Mouse (Mus musculus): ENCODE measurements at regions not wholly inside any gene's neighbourhood (a gene's known extent, or its start where the extent isn't known, plus 50 kb on each side); places are given as distances from the start of the nearest gene placed in this dataset.

DNA sequence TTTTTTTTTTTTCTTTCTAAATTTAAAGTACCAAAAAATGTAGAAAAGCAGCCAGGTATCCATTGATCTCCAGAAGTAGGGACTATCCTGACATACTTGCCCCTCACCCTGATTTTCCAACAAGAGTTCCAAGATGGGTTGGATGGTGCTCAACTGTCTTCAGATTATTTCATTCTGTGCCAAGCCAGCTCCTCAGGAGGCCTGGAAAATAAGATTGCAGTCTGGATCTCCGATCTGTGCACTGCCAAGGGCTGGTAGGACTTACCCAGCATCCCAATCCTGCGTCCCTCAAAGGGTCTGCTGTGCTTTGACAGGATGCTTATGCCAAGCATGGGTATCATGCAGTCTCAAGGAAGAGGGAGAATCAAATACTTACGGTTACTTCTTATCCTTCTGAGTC lies 517.8 kb upstream of the Tnp1 start:
- no peak for DNase-seq

DNA sequence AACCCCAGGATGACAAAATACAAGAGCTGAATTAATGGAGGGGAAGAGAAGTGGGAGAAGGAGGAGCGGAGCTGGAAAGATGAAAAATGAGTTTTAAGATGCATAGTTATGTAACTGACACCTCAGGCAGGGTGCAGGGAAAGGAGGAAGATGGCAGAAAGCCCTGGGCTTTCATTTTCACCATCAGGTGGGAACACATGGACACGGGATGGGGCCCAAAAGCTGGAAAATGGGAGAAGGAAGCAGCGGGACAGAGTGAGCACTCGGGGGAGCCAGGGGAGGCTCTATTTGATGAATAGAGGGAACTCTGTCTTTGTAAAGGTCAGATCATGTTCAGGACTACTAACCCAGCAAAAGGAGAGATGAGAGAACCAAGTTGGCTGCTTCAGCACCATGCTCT lies 516.6 kb upstream of the Tnp1 start:
- DNase-seq = no peak

GRCm38 (mm10) chr1:73531831-73532230 lies 516.1 kb upstream of the Tnp1 start:
- no peak for DNase-seq

DNA sequence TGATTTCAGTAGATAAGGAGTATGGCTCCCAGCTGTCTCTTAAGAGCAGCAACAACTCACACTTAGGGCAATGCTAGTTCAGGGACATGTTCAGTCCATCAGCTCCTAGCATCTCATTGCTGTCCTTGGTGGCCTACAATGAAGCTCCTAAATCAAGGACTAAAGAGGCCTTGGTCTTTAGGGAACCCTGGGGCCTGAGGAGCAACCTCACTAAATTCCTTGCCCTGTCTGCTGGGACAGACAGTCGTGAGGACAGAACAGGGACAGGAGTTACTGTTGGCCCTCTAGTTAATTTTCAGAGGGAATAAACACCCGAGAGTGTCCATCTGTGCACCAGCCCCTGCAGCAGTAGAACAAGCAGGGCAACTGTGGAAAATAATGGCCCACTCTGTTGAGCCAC lies 514.6 kb upstream of the Tnp1 start:
- no peak for DNase-seq

DNA sequence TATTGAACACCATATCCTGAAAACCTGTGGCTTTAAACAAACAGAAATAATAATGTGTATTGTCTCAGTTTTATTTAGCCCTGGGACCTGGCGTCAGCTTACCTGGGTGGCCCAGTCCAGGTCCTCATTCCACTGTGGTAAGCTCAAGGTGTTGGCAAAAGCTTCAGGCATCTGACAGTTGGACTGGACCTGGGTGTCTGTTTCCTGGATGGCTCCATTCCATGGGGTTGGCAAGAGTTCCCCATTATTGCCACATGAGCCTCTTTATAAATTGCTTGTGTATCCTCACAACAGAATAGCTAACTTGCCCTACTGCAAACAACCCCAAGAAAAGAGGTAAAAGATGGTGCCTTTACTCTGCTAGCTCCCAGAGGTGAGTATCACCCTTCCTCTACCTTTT lies 512.9 kb upstream of the Tnp1 start:
- DNase-seq = no peak

DNA sequence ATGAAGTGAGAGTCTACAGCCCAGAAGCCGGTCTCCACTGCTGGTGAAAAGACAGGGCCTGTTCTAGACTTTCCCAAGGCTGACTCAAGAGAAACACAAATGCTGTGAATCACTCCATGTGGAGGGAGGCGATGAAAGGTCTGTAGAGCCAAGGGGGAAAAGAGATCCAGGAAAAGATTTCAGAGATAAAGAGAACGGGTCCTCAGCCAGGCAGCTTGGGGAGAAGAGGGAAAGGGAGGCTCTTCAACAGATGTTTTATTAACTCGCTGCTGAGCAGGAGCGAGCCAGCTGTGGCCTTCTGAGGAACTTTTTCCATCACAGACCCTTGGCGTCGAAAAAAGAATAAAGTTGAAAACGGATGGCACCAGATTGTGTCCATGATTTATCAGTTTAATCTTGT lies 500.7 kb upstream of the Tnp1 start:
- DNase-seq = peak; percentile 20

- DNase-seq = no peak
Measured at GRCm38 (mm10) chr1:73515781-73516180, 500.1 kb upstream of the Tnp1 start.

GRCm38 (mm10) chr1:73513822-73514221 lies 498.1 kb upstream of the Tnp1 start:
- no peak for DNase-seq

- DNase-seq = no peak
Measured at GRCm38 (mm10) chr1:73512836-73513235, 497.1 kb upstream of the Tnp1 start.

DNA sequence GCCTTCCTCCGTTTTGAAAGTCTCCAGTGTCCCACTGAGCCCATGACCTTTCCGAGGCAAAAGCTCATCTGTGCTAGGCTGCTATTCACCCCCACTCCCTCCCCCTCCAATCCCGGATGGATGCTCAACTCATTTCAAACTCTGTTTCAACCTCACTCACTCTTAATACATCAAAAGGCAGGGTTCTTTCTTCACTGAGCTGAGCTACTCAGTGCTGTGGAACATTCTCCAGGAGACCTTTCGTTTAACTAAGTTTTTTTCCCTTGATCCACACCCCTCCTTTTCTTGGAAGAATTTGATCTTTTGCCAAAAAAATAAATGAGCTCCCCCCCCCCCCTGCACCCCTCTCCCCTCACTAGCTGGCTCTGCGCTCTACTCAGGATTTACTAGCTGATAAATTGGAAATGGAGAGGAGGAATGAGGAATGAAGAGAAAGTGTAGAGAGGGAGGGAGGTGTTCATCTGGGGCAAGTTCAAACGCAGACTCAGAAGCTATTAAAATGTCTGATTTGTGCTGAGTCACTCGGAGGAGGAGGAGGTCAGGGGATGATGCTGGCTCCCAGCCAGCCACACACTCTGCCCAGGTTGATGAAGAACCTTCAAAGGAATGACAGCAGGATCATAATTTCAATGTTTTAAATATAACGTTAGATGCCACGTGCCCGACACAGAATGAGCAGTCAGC lies 491.5 kb upstream of the Tnp1 start:
- no peak for DNase-seq

DNA sequence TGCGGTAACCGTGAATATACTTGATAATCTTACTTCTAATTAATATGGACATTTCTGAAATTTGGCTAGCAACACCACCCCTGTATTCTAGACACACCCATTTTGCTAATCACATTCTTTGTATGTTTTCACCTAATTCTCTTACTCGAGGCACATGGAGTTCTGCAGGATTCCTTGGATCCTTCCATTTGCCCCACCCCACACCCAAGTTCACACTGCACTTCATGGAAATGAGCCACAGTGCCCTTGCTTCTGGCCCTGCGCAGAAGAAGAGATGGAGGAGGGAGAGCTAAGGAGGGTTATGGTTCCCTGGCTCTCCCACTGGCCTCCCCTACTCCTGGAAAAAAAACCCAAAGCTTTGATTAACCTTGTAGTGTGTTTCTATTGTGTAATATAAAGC lies 487.9 kb upstream of the Tnp1 start:
- no peak for DNase-seq

DNA sequence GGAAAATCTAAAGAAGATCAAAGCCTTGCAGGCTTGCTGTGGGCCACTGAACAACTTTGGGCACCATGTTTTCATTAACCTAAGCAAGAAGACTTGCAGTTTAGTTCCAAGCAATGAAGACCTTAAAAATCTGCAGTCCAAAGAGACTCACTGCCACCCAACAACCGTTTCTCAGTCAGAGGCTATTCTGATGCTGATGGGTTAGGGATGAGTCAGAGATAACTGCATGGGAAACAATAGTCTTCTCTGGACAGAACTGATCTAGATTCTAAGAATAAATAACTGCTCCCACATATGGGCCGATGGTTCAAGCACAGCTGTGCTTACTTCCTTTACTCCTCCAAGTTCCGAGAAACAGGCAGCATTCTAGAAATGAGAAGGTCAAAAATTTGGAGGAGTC lies 485.0 kb upstream of the Tnp1 start:
- no peak for DNase-seq

- no peak for DNase-seq
Measured at GRCm38 (mm10) chr1:73495971-73496749, 480.5 kb upstream of the Tnp1 start.

- no peak for DNase-seq
Measured at GRCm38 (mm10) chr1:73481956-73482355, 466.2 kb upstream of the Tnp1 start.

GRCm38 (mm10) chr1:73479349-73479920 lies 463.7 kb upstream of the Tnp1 start:
- DNase-seq = no peak

GRCm38 (mm10) chr1:73460598-73460997 lies 444.9 kb upstream of the Tnp1 start:
- no peak for DNase-seq

DNA sequence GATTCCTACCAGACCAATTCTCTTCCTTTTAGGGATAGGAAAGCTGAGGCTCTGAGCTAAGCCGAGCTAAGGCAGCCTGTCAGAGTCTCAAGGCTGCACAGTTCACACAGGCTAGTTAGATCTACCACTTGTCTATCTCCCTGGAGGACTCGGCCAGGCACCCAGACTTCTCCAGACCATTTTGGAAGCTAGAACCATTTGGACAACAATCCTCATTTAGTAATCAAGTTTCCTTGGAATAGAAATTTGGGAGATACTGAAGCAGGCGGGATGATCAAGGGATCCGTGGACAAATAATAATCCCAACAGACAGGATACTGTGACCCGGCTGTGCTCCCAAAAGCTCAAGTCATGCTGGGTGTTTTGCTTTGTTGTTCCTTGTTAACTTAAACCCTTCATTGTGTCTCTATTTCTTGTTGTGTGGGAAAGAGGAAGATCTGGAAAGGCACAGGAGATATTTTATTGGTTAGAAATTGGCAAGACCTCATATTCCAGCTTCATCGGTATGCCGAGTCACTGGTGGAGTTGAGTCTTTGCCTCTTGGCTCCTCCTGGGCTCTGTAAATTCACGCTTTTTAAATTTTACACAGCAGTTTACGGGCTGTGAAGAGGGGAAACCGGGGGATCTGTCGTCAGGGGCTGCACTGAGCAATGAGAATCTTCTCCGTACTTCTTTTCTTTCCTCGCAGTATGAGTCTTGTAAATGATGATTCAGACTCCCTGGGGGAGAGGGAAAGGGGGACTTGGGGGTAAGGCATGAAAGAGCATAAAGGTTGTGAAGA lies 444.2 kb upstream of the Tnp1 start:
- DNase-seq = no peak

DNA sequence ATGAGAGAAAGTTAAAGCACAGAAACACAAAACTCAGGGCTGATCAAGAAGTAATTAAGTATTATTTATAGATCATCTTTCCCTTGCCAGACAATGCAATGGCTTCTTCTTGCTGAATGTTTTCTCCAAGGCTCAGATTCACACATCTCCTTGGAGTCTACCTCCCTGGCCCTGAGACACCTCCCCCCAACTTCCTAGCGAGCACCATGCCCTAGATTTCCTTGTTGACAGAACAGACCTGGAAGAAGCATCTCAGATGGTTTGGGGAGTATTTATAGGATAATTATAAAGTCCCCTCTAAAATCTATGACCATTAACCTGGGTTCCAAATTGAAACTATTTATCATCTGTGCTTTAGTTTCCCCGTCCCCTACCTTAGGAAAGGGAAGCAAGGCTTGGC lies 441.6 kb upstream of the Tnp1 start:
- no peak for DNase-seq

GRCm38 (mm10) chr1:73456359-73457062 lies 440.8 kb upstream of the Tnp1 start:
- no peak for DNase-seq

DNA sequence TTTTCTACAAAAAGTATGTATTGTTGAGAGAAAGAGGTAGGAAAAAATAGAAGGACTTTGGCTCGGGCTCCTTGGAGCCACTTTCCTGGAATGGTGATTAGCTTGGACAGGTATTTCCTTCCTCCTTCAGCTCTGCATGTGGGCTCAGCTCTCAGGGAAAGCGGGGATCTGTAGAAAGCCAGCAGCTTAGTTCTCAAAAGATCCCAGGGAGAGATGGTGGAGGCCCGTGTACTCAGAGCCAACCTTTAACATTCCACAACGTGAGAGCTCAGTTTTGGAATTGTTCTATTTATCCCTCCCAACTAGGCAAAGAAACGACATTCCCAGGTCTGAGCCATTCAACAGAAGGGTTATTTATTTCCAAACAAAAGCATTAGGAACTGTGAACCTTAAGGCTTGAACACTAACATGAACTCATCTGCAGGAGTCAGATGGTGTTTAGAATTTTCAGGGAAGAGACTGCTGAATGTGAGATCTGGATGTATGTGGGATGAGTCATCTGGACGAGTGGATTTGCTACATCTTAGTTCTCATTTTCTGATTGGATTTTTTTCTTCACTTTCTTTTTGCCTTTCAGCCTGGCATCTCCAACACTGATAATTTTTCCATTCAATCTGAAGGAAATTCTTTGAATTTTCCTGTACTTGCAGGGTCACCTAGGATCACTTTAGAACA lies 428.6 kb upstream of the Tnp1 start:
- DNase-seq = no peak

- no peak for DNase-seq
Measured at GRCm38 (mm10) chr1:73438385-73438784, 422.7 kb upstream of the Tnp1 start.

DNA sequence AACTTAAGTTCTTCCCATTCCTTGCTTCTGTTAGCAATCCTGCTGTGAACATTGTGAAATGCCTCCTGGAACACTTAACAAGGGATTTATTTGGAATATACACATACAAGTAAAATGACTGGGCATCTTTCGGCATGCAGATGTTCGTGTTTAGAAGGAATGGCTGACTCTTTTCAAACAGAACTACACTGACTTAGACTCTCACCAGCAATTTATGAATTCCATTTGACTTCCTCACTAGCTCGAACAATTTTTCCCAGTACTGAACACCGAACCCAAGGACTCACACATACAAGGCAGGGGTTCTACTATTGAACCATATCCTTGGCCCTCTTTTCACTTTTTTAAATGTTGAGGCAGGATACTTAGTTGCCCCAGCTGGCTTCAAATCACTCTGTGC lies 412.4 kb upstream of the Tnp1 start:
- no peak for DNase-seq
